12 mouse cellular contexts compared by ENCODE assay signal in genomic region chr4:83166867-83167814, GRCm38 (mm10).
DNase-seq lines count a peak whose midpoint lies in the region; ATAC-seq and TF ChIP-seq lines count a peak whose summit lies in the region.
"Had no signal": no experiment of that assay in that cellular context is flagged by ENCODE, and none has a peak within 500 bp of the region (broad histone marks: within the 10 kb centered on the region; RNA-seq: fewer than 3 reads in every experiment).

No protein-coding gene starts in this region.

- TF ChIP-seq POLR2A in brain, embryonic 14.5 days (IDR thresholded peaks at IDR 0.05; ENCODE audit: borderline replicate concordance, extremely low read depth, insufficient read depth, insufficient read length, poor library complexity, severe bottlenecking) = no peak

- no peak overlapping the region for H3K9ac ChIP-seq in hindbrain, embryonic 12.5 days
- H3K9ac ChIP-seq in hindbrain, embryonic 14.5 days = no peak overlapping the region
- no peak overlapping the region for H3K9ac ChIP-seq in neural tube, embryonic 15.5 days (replicated peaks)
- H3K9ac ChIP-seq: liver, embryonic 15.5 days had no signal

- no peaks in the 10 kb centered on the region for H3K9me3 ChIP-seq in hindbrain, embryonic 12.5 days (replicated peaks)
- H3K9me3 ChIP-seq in hindbrain, embryonic 14.5 days (ENCODE audit: control insufficient read depth, low read length) = no peaks in the 10 kb centered on the region
- H3K9me3 ChIP-seq in limb, embryonic 10.5 days (replicated peaks) = no peaks in the 10 kb centered on the region
- H3K9me3 ChIP-seq in neural tube, embryonic 15.5 days (replicated peaks) = no peaks in the 10 kb centered on the region
- H3K9me3 ChIP-seq: liver, embryonic 15.5 days had no signal

- 62% methylated on average over 12 of the region's 12 CpGs for WGBS in hindbrain, embryonic 12.5 days
- WGBS in hindbrain, embryonic 14.5 days = 54% methylated on average over 12 of the region's 12 CpGs
- WGBS in limb, embryonic 10.5 days = 81% methylated on average over 12 of the region's 12 CpGs
- 61% methylated on average over 12 of the region's 12 CpGs for WGBS in neural tube, embryonic 15.5 days

- no peak overlapping the region for H3K4me3 ChIP-seq in hindbrain, embryonic 12.5 days
- H3K4me3 ChIP-seq in hindbrain, embryonic 14.5 days (replicated peaks; ENCODE audit: low read length) = no peak overlapping the region
- H3K4me3 ChIP-seq in limb, embryonic 10.5 days = no peak overlapping the region
- no peak overlapping the region for H3K4me3 ChIP-seq in neural tube, embryonic 15.5 days (replicated peaks)
- H3K4me3 ChIP-seq: liver, embryonic 15.5 days had no signal

- no peak for TF ChIP-seq CTCF in brain, embryonic 14.5 days (IDR thresholded peaks at IDR 0.05; ENCODE audit: borderline replicate concordance, extremely low read depth, insufficient read depth, insufficient read length)

- no peak for DNase-seq in hindbrain, embryonic 14.5 days (ENCODE audit: low spot score)
- peak; percentile 86 for DNase-seq in brain, embryonic 14.5 days (ENCODE audit: low read depth)
- peak; percentile 43 for DNase-seq in kidney, adult 11 months
- peak; percentile 23 for DNase-seq in limb, embryonic 10.5 days (ENCODE audit: low spot score)
- DNase-seq in cerebellum, postnatal 36 days = no peak
- DNase-seq: adrenal gland, postnatal 14 days; cerebellum, adult 9-11 months; heart, postnatal 36 days had no signal

- H3K4me2 ChIP-seq in hindbrain, embryonic 12.5 days (replicated peaks) = no peak overlapping the region
- no peak overlapping the region for H3K4me2 ChIP-seq in hindbrain, embryonic 14.5 days (replicated peaks)
- H3K4me2 ChIP-seq in neural tube, embryonic 15.5 days = no peak overlapping the region
- H3K4me2 ChIP-seq: liver, embryonic 15.5 days had no signal

- H3K27ac ChIP-seq in hindbrain, embryonic 12.5 days = 0 out of 2 replicates have a peak overlapping the region, but pooled peaks have one; percentile 18
- no peak overlapping the region for H3K27ac ChIP-seq in hindbrain, embryonic 14.5 days
- no peak overlapping the region for H3K27ac ChIP-seq in limb, embryonic 10.5 days
- H3K27ac ChIP-seq in neural tube, embryonic 15.5 days (replicated peaks) = no peak overlapping the region
- H3K27ac ChIP-seq: liver, embryonic 15.5 days had no signal

- H3K36me3 ChIP-seq in hindbrain, embryonic 12.5 days = no peaks in the 10 kb centered on the region
- H3K36me3 ChIP-seq in hindbrain, embryonic 14.5 days (replicated peaks; ENCODE audit: control insufficient read depth, insufficient read depth) = no peaks in the 10 kb centered on the region
- H3K36me3 ChIP-seq in limb, embryonic 10.5 days = no peaks in the 10 kb centered on the region
- no peaks in the 10 kb centered on the region for H3K36me3 ChIP-seq in neural tube, embryonic 15.5 days
- H3K36me3 ChIP-seq: liver, embryonic 15.5 days had no signal

- ATAC-seq in hindbrain, embryonic 12.5 days (ENCODE audit: low FRiP score) = peak; percentile 56
- no peak for ATAC-seq in hindbrain, embryonic 14.5 days (ENCODE audit: low FRiP score)
- ATAC-seq in neural tube, embryonic 15.5 days (ENCODE audit: low FRiP score) = no peak
- no peak for ATAC-seq in cerebellum, adult (ENCODE audit: insufficient number of reproducible peaks, low FRiP score, low TSS enrichment)

- H3K4me1 ChIP-seq in hindbrain, embryonic 12.5 days = no peaks in the 10 kb centered on the region; the same call in 1 of the 2 replicates
- H3K4me1 ChIP-seq in hindbrain, embryonic 14.5 days (replicated peaks; ENCODE audit: control insufficient read depth, insufficient read depth, low read length) = no peaks in the 10 kb centered on the region
- peaks cover 23% of the 10 kb centered on the region for H3K4me1 ChIP-seq in limb, embryonic 10.5 days
- no peaks in the 10 kb centered on the region for H3K4me1 ChIP-seq in neural tube, embryonic 15.5 days
- H3K4me1 ChIP-seq: liver, embryonic 15.5 days had no signal

- no peaks in the 10 kb centered on the region for H3K27me3 ChIP-seq in hindbrain, embryonic 12.5 days
- no peaks in the 10 kb centered on the region for H3K27me3 ChIP-seq in hindbrain, embryonic 14.5 days (ENCODE audit: control insufficient read depth, insufficient read depth, low read length)
- no peaks in the 10 kb centered on the region for H3K27me3 ChIP-seq in limb, embryonic 10.5 days (ENCODE audit: low read depth, poor library complexity, severe bottlenecking)
- no peaks in the 10 kb centered on the region for H3K27me3 ChIP-seq in neural tube, embryonic 15.5 days (replicated peaks)
- H3K27me3 ChIP-seq: liver, embryonic 15.5 days had no signal

Comparison
In these comparisons a context has a peak if more than half of its experiments do, and no peak if none do; other contexts are left out.
1. DNase-seq: peak in brain, embryonic 14.5 days (single experiment), kidney, adult 11 months (single experiment) and limb, embryonic 10.5 days (single experiment); none in hindbrain, embryonic 14.5 days (single experiment) and cerebellum, postnatal 36 days (0 of 2).